Mouse (Mus musculus) heart, embryonic 15.5 days (tissue): Measurements from ENCODE around the gene Cbwd1. TPM values are rescaled to one million over a fixed set of nuclear protein-coding genes. Genes with fewer than 3 reads are reported as not detected.

Experiments used
- ATAC-seq: fragments of 200-750 bp; cut with Nextera tagmentation; replicated peaks from 2 replicates; pipeline ENCODE4 v1.8.0; 2017; ENCODE audit warnings: low read depth, moderate TSS enrichment; ENCODE audit not compliant: insufficient number of reproducible peaks, insufficient read depth, low FRiP score
- H3K27ac ChIP-seq: fragments of 300-500 bp; sonication (generic); 2 replicates; pipeline ENCODE4 v1.5.1; 2015; ENCODE audit warnings: mild to moderate bottlenecking, inconsistent platforms
- H3K27me3 ChIP-seq: fragments of 300-500 bp; sonication (generic); 2 replicates; pipeline ENCODE4 v1.6.1; 2015; ENCODE audit warnings: inconsistent platforms
- H3K36me3 ChIP-seq: fragments of 300-500 bp; sonication (generic); 2 replicates; pipeline ENCODE4 v1.6.1; 2015; ENCODE audit warnings: mild to moderate bottlenecking, inconsistent platforms
- H3K4me1 ChIP-seq: fragments of 300-500 bp; sonication (generic); replicated peaks from 2 replicates; pipeline ENCODE4 v1.6.1; 2015; ENCODE audit warnings: inconsistent platforms
- H3K4me2 ChIP-seq: fragments of 300-500 bp; sonication (generic); 2 replicates; pipeline ENCODE4 v1.6.1; 2015; ENCODE audit warnings: inconsistent platforms, mild to moderate bottlenecking, moderate library complexity
- H3K4me3 ChIP-seq: fragments of 300-500 bp; sonication (generic); 2 replicates; pipeline ENCODE4 v1.5.1; 2015; ENCODE audit warnings: mild to moderate bottlenecking, inconsistent platforms
- H3K9ac ChIP-seq: fragments of 300-500 bp; sonication (generic); 2 replicates; pipeline ENCODE4 v1.6.1; 2015; ENCODE audit warnings: mild to moderate bottlenecking, inconsistent platforms
- H3K9me3 ChIP-seq: fragments of 300-500 bp; sonication (generic); replicated peaks from 2 replicates; pipeline ENCODE4 v1.6.1; 2016; ENCODE audit warnings: inconsistent platforms
- WGBS: fragments of 180-500 bp; shearing (Covaris S2); methylation state at CpG from one replicate; pipeline ENCODE4 v1.1.7; 2015; ENCODE audit warnings: mixed read lengths; 5-methylcytosine and 5-hydroxymethylcytosine counted together
- polyA plus RNA-seq: library from polyadenylated mRNA; unstranded; fragments of >200 nt; fragmentation: Nextera tagmentation; extraction: Ambion mirVana; gene quantifications from 2 replicates; pipeline ENCODE4 v1.2.1, GENCODE M21; 2015

Gene Cbwd1
- polyA plus RNA-seq, 1 experiment from 2014 or later = 16.1 TPM

- H3K36me3 ChIP-seq = no peaks in the 10 kb centered on the region
- H3K27me3 ChIP-seq = peaks cover 87% of the 10 kb centered on the region
- WGBS = 11% methylated on average over 3 of the region's 3 CpGs
- ATAC-seq = no peak
- H3K4me3 ChIP-seq = no peak overlapping the region
- H3K27ac ChIP-seq = no peak overlapping the region
- H3K9ac ChIP-seq = no peak overlapping the region
- H3K4me1 ChIP-seq = peaks cover 29% of the 10 kb centered on the region
- H3K9me3 ChIP-seq = no peaks in the 10 kb centered on the region
- no peak overlapping the region for H3K4me2 ChIP-seq
Observed at GRCm38 (mm10) chr19:24901666-24902065, 59.7 kb downstream of the Cbwd1 start.

GRCm38 (mm10) chr19:24900581-24901220, 60.7 kb downstream of the Cbwd1 start, which contains the start of gene Foxd4:
Foxd4 (minus strand) TSS chr19:24901197.
- Histone ChIP-seq H3K27me3 (peaks cover 90% of the 10 kb centered on the region), H3K4me3 (peak within 1 kb of the TSS; percentile 47), H3K4me1 (peaks cover 29% of the 10 kb centered on the region), H3K4me2 (peak within 1 kb of the TSS; percentile 82), H3K36me3 (no peaks in the 10 kb centered on the region), H3K9ac (no peak within 1 kb of the TSS), H3K27ac (no peak within 1 kb of the TSS), H3K9me3 (no peaks in the 10 kb centered on the region)
- 2% methylated on average over 27 of the region's 27 CpGs for WGBS
- no peak for ATAC-seq

GRCm38 (mm10) chr19:24899578-24900544, 61.5 kb downstream of the Cbwd1 start:
- H3K4me1 ChIP-seq = peaks cover 29% of the 10 kb centered on the region
- ATAC-seq = no peak
- no peak overlapping the region for H3K9ac ChIP-seq
- no peaks in the 10 kb centered on the region for H3K9me3 ChIP-seq
- peaks cover 89% of the 10 kb centered on the region for H3K27me3 ChIP-seq
- no peaks in the 10 kb centered on the region for H3K36me3 ChIP-seq
- H3K27ac ChIP-seq = no peak overlapping the region
- peak overlapping the region; percentile 47 for H3K4me3 ChIP-seq
- peak overlapping the region; percentile 82 for H3K4me2 ChIP-seq
- WGBS = under 1% methylated on average over 84 of the region's 84 CpGs

- no peaks in the 10 kb centered on the region for H3K36me3 ChIP-seq
- H3K9ac ChIP-seq = no peak overlapping the region
- H3K4me1 ChIP-seq = peaks cover 29% of the 10 kb centered on the region
- no peaks in the 10 kb centered on the region for H3K9me3 ChIP-seq
- peaks cover 82% of the 10 kb centered on the region for H3K27me3 ChIP-seq
- ATAC-seq = no peak
- WGBS = 4% methylated on average over 34 of the region's 34 CpGs
- no peak overlapping the region for H3K27ac ChIP-seq
- H3K4me2 ChIP-seq = peak overlapping the region; percentile 82
- H3K4me3 ChIP-seq = peak overlapping the region; percentile 47
Observed at GRCm38 (mm10) chr19:24898737-24899577, 62.5 kb downstream of the Cbwd1 start.

GRCm38 (mm10) chr19:24897896-24898736, 63.3 kb downstream of the Cbwd1 start:
- Histone ChIP-seq H3K4me1 (peaks cover 29% of the 10 kb centered on the region), H3K9ac (no peak overlapping the region), H3K27ac (no peak overlapping the region), H3K27me3 (peaks cover 74% of the 10 kb centered on the region), H3K36me3 (no peaks in the 10 kb centered on the region), H3K4me3 (peak overlapping the region; percentile 40; the same call in 1 of the 2 replicates), H3K9me3 (no peaks in the 10 kb centered on the region), H3K4me2 (peak overlapping the region; percentile 57)
- ATAC-seq = no peak
- WGBS = 3% methylated on average over 20 of the region's 20 CpGs

GRCm38 (mm10) chr19:24897006-24897895, 64.2 kb downstream of the Cbwd1 start:
- Histone ChIP-seq H3K4me3 (peak overlapping the region; percentile 40), H3K9ac (no peak overlapping the region), H3K36me3 (no peaks in the 10 kb centered on the region), H3K9me3 (no peaks in the 10 kb centered on the region), H3K27me3 (peaks cover 65% of the 10 kb centered on the region), H3K27ac (no peak overlapping the region), H3K4me1 (peaks cover 29% of the 10 kb centered on the region), H3K4me2 (peak overlapping the region; percentile 57)
- no peak; the same call in 1 of the 2 replicates for ATAC-seq
- 2% methylated on average over 57 of the region's 57 CpGs for WGBS

- no peak for ATAC-seq
- H3K9me3 ChIP-seq = no peaks in the 10 kb centered on the region
- H3K9ac ChIP-seq = no peak overlapping the region
- peaks cover 58% of the 10 kb centered on the region for H3K27me3 ChIP-seq
- H3K27ac ChIP-seq = no peak overlapping the region
- peaks cover 29% of the 10 kb centered on the region for H3K4me1 ChIP-seq
- no peak overlapping the region for H3K4me2 ChIP-seq
- WGBS = 21% methylated on average over 4 of the region's 4 CpGs
- H3K4me3 ChIP-seq = no peak overlapping the region
- H3K36me3 ChIP-seq = no peaks in the 10 kb centered on the region
Observed at GRCm38 (mm10) chr19:24896536-24896935, 64.9 kb downstream of the Cbwd1 start.

GRCm38 (mm10) chr19:24886888-24887287, 74.5 kb downstream of the Cbwd1 start:
- peaks cover 28% of the 10 kb centered on the region for H3K27me3 ChIP-seq

GRCm38 (mm10) chr19:24885504-24885903, 75.9 kb downstream of the Cbwd1 start:
- Histone ChIP-seq H3K9ac (no peak overlapping the region), H3K4me2 (no peak overlapping the region; the same call in 1 of the 2 replicates), H3K9me3 (no peaks in the 10 kb centered on the region), H3K27ac (no peak overlapping the region), H3K36me3 (no peaks in the 10 kb centered on the region), H3K4me1 (peaks cover 5% of the 10 kb centered on the region), H3K27me3 (peaks cover 28% of the 10 kb centered on the region), H3K4me3 (no peak overlapping the region)
- ATAC-seq = no peak
- WGBS = 4% methylated on average over 5 of the region's 5 CpGs

More at GRCm38 (mm10) chr19:24886888-24887287, 74.5 kb downstream of the Cbwd1 start:
- no peak overlapping the region for H3K27ac ChIP-seq
- no peaks in the 10 kb centered on the region for H3K36me3 ChIP-seq
- peaks cover 5% of the 10 kb centered on the region for H3K4me1 ChIP-seq
- no peak for ATAC-seq
- 58% methylated on average over 3 of the region's 3 CpGs for WGBS
- H3K9ac ChIP-seq = no peak overlapping the region
- no peak overlapping the region for H3K4me3 ChIP-seq
- H3K4me2 ChIP-seq = no peak overlapping the region
- H3K9me3 ChIP-seq = no peaks in the 10 kb centered on the region
